Mouse (Mus musculus): Measurements from ENCODE around the gene Cxcl15. TPM values are rescaled to one million over a fixed set of nuclear protein-coding genes. Genes with fewer than 3 reads are reported as not detected.

Gene Cxcl15
- total RNA-seq (2021): not detected

GRCm38 (mm10) chr5:90794195-90794625 lies at the start of gene Cxcl15:
Gene Cxcl15 (plus strand): TSS chr5:90794534.
- DNase-seq: no peak
- intact Hi-C loops (cut with DNase I): no loop called here

DNA sequence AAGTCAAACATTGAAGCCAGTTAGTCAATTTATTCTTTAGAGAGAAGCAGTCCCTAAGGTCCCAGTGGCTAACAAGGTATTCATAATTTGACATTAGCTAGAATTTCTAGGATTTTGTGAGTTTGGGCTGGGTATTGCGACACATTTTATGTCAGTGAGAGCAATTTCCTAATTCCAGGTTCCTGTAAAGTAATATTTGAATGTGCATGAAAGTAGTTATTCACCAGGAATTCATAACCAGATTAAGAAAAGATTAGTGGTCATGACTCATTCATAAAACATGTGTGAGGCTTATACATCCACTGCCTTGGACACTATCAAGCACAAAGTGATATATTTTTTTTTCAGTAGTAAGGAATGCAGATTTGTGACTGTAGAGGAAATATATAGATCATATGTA lies 40.4 kb upstream of the Cxcl15 start:
- intact Hi-C loops (cut with DNase I): no loop called here
- DNase-seq: no peak

DNA sequence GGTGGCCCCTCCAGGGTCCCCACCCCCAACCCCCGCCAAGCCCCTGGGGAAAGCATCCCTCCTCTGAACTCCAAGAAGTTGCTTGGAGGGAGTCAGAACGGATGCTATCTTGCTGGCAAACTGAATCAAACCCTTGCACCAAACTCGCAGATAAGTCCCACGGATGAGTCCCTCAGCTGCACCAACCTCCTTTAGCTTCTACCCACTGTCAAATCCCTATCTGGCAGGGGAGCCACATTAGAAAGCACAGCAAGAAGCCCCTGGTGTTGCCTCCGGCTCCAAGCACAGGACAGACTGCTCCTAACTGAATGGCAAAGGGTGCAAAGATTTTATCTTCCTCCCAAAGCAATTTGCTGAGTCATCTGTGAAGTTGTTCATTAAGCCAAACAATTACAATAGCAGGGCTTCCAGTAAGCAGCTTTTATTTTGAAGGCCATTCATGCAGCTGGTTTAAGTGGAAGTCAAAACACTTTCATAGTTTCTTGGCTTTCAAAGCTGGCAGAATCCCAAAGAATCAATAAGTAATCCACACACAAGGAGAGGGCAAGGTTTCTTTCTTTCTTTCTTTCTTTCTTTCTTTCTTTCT lies 36.2 kb upstream of the Cxcl15 start:
- intact Hi-C loops (cut with DNase I): no loop called here
- peak; percentile 27 to 48 for DNase-seq

GRCm38 (mm10) chr5:90759077-90760065 lies 35.0 kb upstream of the Cxcl15 start, which contains the start of gene Cxcl5:
Gene Cxcl5 (plus strand): TSS chr5:90759360.
- intact Hi-C loops (cut with DNase I): no loop called here
- DNase-seq: peak; percentile 14 to 16

- intact Hi-C loops (cut with DNase I): no loop called here
Observed at GRCm38 (mm10) chr5:90760303-90760702, 34.0 kb upstream of the Cxcl15 start.

GRCm38 (mm10) chr5:90760844-90761243 lies 33.5 kb upstream of the Cxcl15 start:
- no peak for DNase-seq
- intact Hi-C loops (cut with DNase I): no loop called here

More at GRCm38 (mm10) chr5:90760303-90760702, 34.0 kb upstream of the Cxcl15 start:
- DNase-seq: no peak

GRCm38 (mm10) chr5:90761834-90762233 lies 32.5 kb upstream of the Cxcl15 start:
- intact Hi-C loops (cut with DNase I): no loop called here
- no peak for DNase-seq

DNA sequence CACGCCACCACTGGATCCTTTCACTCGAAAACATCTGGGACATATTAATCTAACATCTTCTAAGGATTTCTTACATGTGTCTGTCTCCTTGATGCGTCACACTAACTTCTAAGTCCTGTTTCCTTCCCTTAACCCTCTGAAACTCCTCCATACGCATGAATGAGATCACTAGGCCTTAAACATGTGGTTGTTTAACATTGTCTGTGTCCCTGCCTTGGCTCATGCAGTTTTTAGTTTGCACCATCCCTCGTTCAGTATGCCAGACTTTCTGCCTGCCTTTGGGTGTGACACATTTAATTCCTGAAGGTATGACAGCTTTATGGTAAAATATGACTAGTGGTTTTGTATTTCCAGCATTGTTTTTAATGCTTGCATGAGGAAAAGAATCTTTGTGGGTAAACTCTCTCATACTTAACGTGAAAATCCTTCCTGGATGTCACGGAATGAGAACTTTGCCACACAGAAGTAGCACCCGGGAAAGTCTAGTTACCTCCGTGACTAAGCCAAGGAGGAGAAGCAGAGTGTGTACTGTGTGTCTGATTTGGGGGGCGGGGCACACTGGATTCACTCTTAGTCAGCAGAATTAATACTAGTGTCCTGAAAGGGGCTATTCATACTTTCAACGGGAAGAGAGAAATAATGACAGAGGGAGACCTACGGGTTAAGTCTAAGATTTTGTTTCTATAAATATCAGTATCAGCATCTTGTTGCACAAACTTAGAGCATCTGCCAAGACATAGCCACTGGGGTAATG lies 30.2 kb upstream of the Cxcl15 start:
- intact Hi-C loops (cut with DNase I): no loop called here
- DNase-seq: no peak

DNA sequence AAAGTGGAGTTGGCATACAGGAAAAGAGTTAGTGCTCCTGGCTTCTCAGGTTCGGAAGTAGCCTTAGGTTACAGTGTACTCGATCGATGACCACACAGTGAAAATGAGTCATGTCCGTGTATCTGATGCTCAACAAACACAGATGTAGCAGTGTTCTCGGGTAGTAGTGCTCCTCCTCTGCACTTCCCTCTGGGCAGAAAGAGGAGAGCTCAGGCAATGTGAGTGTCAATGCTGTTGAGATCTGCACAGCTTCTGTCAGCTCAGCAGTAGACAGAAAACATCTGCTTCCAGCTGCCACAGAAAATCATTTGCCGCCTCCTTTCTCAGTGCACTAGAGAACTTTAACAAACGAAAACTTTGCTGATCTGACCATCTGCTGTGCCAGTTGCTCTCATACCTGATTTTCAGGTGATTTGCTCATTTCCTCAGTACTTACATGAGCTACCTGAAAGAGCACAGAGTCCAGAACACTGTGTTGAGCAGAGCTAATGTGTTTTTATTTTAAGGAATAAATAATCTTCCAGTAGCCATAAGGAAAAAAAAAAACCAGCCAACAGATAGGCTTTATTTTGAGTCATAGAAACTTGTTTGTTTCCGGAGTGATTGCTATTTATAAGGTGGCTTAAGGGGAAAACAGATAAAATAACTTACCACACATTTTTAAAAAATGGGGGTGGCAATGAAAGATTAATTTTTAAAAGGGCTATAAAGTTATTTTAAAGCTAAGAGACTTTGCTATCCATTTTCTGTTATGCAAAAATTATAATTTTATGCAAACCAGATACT lies 28.3 kb upstream of the Cxcl15 start:
- intact Hi-C loops (cut with DNase I): no loop called here
- DNase-seq: no peak

GRCm38 (mm10) chr5:90768218-90768617 lies 26.1 kb upstream of the Cxcl15 start, which contains the start of gene Ppbp:
Gene Ppbp (plus strand): TSS chr5:90768518.
- intact Hi-C loops (cut with DNase I): no loop called here
- DNase-seq: no peak

DNA sequence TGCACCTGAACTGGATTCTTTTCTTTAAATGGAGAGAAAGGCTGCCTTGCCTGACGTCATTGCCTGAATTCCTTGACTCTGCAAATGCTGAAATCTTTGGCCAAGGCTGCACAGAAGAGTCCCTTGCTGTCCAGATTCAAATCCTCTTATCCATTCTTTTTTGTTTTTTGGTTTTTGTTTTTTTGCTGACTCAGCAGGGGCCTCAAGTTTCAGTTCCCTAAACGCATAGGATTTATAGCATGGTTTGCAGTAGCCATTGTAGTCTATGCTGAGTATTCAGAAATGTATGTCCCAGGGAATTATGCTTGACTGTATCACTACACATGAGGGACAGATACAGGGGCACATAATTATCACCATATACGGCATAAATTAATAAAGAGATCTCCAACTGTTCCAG lies 23.0 kb upstream of the Cxcl15 start:
- DNase-seq: no peak
- intact Hi-C loops (cut with DNase I): loop anchor here (5.0 kb wide), 2 partner anchors 109 to 116 kb away; no protein-coding TSS in a partner anchor

- peak; percentile 60 to 62 for DNase-seq
- intact Hi-C loops (cut with DNase I): loop anchor here (2.0 to 5.0 kb wide), 3 partner anchors 110 to 129 kb away; no protein-coding TSS in a partner anchor
Observed at GRCm38 (mm10) chr5:90771880-90772653, 22.3 kb upstream of the Cxcl15 start, which contains the start of gene Pf4. Gene Pf4 (plus strand): TSS chr5:90772435.

DNA sequence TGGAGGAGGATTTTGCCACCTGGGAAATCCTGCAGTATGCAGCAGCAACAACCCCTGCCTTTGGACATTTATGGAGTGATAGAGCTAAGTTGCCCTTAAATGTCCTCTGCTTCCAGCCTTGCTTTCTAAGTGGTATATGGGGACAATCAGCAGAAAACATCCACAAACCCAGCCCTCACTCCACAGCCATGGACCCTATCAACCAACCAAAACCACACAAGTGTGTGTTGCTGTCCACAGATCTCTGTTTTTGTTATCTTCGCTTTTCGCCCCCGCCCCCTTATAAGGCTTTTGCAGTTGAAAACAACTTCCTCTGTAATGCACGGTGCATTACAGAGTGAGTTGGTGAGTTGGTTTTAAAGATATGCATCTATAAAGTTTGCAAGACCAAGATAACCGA lies 18.8 kb upstream of the Cxcl15 start:
- DNase-seq: no peak
- intact Hi-C loops (cut with DNase I): no loop called here

GRCm38 (mm10) chr5:90777621-90778020 lies 16.7 kb upstream of the Cxcl15 start:
- DNase-seq: no peak
- intact Hi-C loops (cut with DNase I): no loop called here

DNA sequence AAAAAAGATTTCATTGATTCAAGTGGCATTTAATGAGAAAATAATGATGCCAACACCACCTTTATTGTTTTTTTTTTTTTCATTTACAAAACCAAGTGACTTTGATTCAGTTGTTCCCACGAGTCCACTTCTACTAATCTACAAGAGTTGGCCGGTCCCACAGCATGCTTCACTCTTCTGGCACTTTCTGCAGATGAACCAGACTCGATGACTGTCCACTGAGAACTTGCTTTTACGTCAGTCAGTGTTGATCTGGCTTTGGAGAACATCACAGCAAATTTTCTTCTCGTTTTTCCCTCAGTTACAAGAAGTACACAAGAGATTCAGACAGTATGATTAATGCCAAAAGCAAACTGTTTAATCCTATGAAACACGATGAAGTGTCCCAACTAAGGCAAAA lies 15.5 kb upstream of the Cxcl15 start:
- intact Hi-C loops (cut with DNase I): no loop called here

DNA sequence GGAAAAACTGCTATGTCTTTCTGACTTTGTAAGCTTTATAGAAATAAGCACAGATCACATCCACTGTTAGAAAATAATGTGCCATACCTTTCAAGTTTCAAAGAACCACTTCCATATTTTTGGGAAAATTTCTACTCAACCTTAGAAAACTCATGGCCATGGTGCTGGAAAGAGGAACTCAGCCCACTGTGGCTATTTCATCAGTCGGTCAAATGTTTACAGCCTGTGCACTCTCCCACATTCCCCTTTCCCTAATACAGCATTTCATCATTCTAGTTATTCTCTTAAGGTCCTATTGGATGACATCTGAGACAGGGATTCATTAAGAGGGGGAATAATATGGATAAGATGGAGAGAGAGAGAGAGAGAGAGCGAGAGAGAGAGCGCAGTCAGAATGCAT lies 10.6 kb upstream of the Cxcl15 start:
- DNase-seq: no peak
- intact Hi-C loops (cut with DNase I): no loop called here

More for the DNA sequence above, 15.5 kb upstream of the Cxcl15 start:
- peak in 1 of 2 experiments; percentile 30 for DNase-seq

- intact Hi-C loops (cut with DNase I): loop anchor here (5.0 kb wide), 1 partner anchor 116 kb away; the partner anchor contains the start of gene Cxcl2
- peak in 1 of 2 experiments; percentile 25 for DNase-seq
Observed at GRCm38 (mm10) chr5:90785659-90786588, 8.4 kb upstream of the Cxcl15 start, which contains the start of gene Cxcl3. Gene Cxcl3 (plus strand): TSS chr5:90786103.

DNA sequence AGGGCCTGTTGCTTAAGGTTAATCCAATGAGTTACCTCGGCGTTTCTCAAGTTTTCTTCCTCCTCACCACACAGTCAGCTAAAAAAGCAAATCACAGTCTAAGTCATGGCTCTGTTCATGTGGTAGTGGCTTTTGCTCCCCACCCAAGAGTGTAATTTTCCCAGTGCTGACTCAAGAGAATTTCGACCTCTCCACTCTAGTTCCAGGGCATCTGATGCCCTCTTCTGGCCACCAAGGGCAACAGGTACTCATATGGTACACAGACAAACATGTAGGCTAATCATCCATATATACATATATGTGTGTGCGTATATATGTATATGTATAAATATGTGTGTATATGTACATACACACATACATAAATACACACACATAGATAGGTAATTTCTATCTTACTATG lies 6.2 kb upstream of the Cxcl15 start:
- DNase-seq: no peak
- intact Hi-C loops (cut with DNase I): loop anchor here (2.0 to 5.0 kb wide), 2 partner anchors 114 to 127 kb away; partner anchors contain the start of gene Cxcl2
